Mouse (Mus musculus): ENCODE measurements around the gene Pitpnc1.

GRCm38 (mm10) chr11:107199281-107199680, 271.2 kb downstream of the Pitpnc1 start:
- TF ChIP-seq CTCF (conservative IDR thresholded peaks at IDR 0.05; ENCODE audit: low read length) (no peak), POU5F1 (IDR thresholded peaks at IDR 0.05; ENCODE audit: borderline replicate concordance, low read length) (no peak)

All from E14TG2a.4 (cell line).